Mouse (Mus musculus): ENCODE measurements around the gene Dut. TPM values are rescaled to one million over a fixed set of nuclear protein-coding genes. Genes with fewer than 3 reads are reported as not detected.
"Not testable (repeated sequence)": the region's sequence is repeated elsewhere in the genome, so short reads cannot be mapped to it uniquely, and the experiment has no call there.

Dut gene
- polyA plus RNA-seq, 1 experiment from 2014 or later, result 105 TPM

DNA sequence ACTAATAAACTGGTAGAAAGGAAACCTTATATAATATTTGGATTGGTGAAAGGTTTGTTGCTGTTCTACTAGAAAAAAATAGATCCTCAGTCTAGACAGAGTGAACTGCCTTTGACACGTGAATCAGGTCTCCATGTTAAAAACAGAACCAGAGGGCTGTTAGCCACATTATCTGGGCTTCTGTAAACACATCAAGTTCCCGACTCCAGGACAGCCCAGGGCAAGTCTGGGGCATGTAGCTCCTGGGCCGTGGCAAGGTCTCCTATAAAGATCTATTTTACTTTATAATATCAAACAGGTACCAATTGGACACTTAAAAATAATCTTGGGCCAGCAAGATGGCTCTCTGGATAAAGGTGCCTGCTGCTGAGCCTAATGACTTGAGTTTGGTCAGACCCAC, 8.9 kb downstream of the Dut start:
- Histone ChIP-seq H3K4me3 (replicated peaks) (no peak overlapping the region), H3K27me3 (no peaks in the 10 kb centered on the region), H3K9me3 (replicated peaks) (no peaks in the 10 kb centered on the region), H3K36me3 (peaks cover 56% of the 10 kb centered on the region), H3K4me1 (no peaks in the 10 kb centered on the region), H3K27ac (replicated peaks) (no peak overlapping the region), H3K4me2 (replicated peaks) (no peak overlapping the region), H3K9ac (no peak overlapping the region)
- ATAC-seq (ENCODE audit: insufficient number of reproducible peaks, low FRiP score, low TSS enrichment, low read depth), result no peak
- WGBS, result 72% methylated on average over 3 of the region's 3 CpGs

DNA sequence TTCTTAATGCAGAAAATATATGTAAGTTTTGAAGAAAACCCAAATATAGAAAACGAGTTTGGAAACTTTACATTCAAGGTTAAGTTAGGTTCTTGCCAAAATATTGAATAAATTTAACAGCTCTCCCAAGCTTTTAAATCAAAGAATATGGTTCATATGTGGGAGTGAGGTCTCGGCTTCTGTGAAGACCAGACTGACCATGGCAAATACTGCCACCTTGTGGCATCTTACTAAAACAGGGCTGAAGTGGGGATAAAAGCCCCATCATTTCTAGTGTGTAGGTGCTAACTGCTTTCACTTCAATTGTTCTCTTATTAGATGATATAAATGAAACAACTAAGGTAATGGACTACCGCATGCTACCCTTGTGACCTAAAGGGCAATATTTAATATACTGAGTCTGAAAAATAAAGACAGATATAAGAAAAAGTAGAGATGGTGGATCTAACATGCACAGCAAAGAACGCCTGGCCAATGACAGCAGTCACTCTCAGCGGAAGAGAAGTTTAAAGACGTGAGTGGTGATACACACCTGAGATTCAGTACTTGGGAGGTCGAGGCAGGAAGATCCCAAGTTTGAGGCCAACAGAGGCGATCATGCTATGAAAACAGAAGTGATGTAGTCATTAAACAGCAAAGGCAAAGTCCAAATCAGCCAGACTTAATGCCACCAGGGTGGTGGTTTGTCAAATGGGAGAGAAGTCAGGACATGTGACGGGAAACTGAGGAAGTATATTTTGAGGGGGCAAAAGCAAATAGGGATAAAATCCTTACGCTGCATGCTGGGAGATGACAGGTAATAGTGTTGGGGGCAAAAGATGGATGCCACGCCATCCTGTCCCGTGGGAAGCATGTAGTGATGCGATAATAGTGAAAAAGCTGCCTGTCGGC, 12.5 kb downstream of the Dut start:
- WGBS, result 82% methylated on average over 14 of the region's 14 CpGs
- Histone ChIP-seq H3K27me3 (no peaks in the 10 kb centered on the region), H3K9me3 (replicated peaks) (no peaks in the 10 kb centered on the region), H3K4me1 (0 out of 2 replicates have a peak, but pooled peaks cover 3% of the 10 kb centered on the region), H3K4me2 (replicated peaks) (no peak overlapping the region), H3K27ac (replicated peaks) (no peak overlapping the region), H3K36me3 (peaks cover 29% of the 10 kb centered on the region), H3K9ac (no peak overlapping the region), H3K4me3 (replicated peaks) (no peak overlapping the region)
- ATAC-seq (ENCODE audit: insufficient number of reproducible peaks, low FRiP score, low TSS enrichment, low read depth), result no peak

DNA sequence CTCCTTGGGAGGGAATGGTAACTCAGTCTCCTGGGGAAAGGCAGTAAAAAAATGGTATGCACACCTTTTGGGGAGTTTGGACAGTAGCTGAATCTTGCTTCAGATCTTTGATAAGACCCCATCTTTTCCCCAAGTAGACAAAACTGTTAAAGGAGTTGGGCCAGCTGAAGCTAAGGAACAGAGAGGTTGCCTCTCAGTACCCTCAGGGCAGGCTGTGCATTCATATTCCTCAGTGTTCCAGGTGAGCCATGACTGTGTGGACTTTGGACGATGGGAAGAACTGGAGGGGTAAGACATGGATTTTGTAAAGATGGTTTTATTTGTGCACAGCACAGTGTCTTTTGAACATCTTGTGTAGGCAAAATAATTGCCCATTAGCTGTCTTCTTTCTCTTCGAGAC, 13.3 kb downstream of the Dut start:
- Histone ChIP-seq H3K9me3 (replicated peaks) (no peaks in the 10 kb centered on the region), H3K4me2 (replicated peaks) (no peak overlapping the region), H3K36me3 (peaks cover 26% of the 10 kb centered on the region), H3K4me1 (0 out of 2 replicates have a peak, but pooled peaks cover 3% of the 10 kb centered on the region), H3K9ac (no peak overlapping the region), H3K27ac (replicated peaks) (no peak overlapping the region), H3K27me3 (no peaks in the 10 kb centered on the region), H3K4me3 (replicated peaks) (no peak overlapping the region)
- no peak for ATAC-seq (ENCODE audit: insufficient number of reproducible peaks, low FRiP score, low TSS enrichment, low read depth)
- WGBS, result 83% methylated on average over 2 of the region's 2 CpGs

DNA sequence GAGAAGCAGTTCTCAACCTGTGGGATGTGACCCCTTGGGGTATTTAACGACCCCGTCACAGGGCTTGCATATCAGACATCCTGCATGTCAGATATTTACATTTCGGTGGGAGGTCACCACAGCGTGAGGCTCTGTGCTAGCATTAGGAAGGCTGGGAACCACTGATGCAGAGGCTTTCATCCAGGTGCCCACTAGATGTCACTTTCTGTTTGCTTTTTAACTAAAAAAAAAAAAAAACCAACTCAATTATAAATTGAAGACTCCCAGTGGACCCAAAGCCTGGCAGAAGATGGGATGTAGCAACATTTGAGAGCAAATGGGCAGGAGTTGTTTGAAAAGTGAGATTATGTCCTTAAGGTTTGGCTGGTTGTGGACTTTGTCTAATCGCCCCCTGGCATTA, 16.1 kb downstream of the Dut start:
- Histone ChIP-seq H3K4me3 (replicated peaks) (no peak overlapping the region), H3K9me3 (replicated peaks) (no peaks in the 10 kb centered on the region), H3K4me2 (replicated peaks) (no peak overlapping the region), H3K4me1 (0 out of 2 replicates have a peak, but pooled peaks cover 3% of the 10 kb centered on the region), H3K36me3 (peaks cover 3% of the 10 kb centered on the region), H3K27me3 (no peaks in the 10 kb centered on the region), H3K27ac (replicated peaks) (no peak overlapping the region), H3K9ac (no peak overlapping the region)
- no peak for ATAC-seq (ENCODE audit: insufficient number of reproducible peaks, low FRiP score, low TSS enrichment, low read depth)
- 18% methylated on average over 5 of the region's 5 CpGs for WGBS

DNA sequence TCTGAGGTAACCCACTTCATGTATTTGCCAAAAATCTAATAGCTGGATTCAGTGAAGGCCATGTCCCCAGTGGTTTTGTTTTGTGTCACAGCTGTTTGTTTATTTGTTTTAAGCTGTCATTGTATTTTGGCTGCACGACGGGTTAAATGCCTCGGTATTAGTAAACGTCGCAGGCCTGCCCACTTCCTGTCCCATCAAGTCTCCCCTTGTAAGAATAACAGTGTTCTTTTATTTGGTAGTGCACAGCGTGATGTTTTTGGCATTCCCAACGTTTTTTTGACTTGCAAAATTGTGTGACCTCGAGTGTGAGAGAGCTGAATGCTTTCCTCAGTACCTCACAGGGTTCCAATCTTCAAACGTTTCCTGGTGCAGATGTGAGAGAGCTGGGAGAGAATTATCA, 16.8 kb downstream of the Dut start:
- WGBS, result 11% methylated on average over 9 of the region's 9 CpGs
- H3K4me2 ChIP-seq (replicated peaks), result no peak overlapping the region
- H3K27me3 ChIP-seq, result no peaks in the 10 kb centered on the region
- H3K4me3 ChIP-seq (replicated peaks), result no peak overlapping the region
- H3K27ac ChIP-seq (replicated peaks), result no peak overlapping the region
- H3K4me1 ChIP-seq, result 0 out of 2 replicates have a peak, but pooled peaks cover 3% of the 10 kb centered on the region
- no peak for ATAC-seq (ENCODE audit: insufficient number of reproducible peaks, low FRiP score, low TSS enrichment, low read depth)
- H3K9me3 ChIP-seq (replicated peaks), result no peaks in the 10 kb centered on the region
- no peaks in the 10 kb centered on the region for H3K36me3 ChIP-seq
- H3K9ac ChIP-seq, result no peak overlapping the region

DNA sequence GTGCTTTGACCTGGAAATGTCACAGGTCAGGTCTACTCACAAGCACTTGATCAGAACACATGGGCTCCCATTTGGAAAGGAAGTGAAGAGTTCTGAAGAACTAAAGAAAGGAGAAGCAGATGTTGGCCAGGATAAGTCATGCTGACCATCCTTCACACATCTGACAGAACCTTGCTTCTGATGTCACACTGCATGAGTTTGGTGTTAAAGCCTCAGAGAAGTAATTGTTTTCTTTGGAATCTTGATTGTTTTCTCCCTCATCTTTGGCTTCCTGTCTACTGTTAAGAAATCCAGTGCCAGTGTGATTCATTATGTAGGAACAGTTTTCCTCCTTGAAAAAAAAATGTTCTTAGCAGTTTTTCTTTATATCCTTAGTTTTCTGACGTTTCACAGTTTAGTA, 21.9 kb downstream of the Dut start:
- Histone ChIP-seq H3K4me2 (replicated peaks) (no peak overlapping the region), H3K9ac (no peak overlapping the region), H3K27ac (replicated peaks) (no peak overlapping the region), H3K9me3 (replicated peaks) (no peaks in the 10 kb centered on the region), H3K4me1 (no peaks in the 10 kb centered on the region), H3K27me3 (no peaks in the 10 kb centered on the region), H3K4me3 (replicated peaks) (no peak overlapping the region), H3K36me3 (no peaks in the 10 kb centered on the region)
- ATAC-seq (ENCODE audit: insufficient number of reproducible peaks, low FRiP score, low TSS enrichment, low read depth), result no peak
- WGBS, result 73% methylated on average over 1 of the region's 1 CpGs

DNA sequence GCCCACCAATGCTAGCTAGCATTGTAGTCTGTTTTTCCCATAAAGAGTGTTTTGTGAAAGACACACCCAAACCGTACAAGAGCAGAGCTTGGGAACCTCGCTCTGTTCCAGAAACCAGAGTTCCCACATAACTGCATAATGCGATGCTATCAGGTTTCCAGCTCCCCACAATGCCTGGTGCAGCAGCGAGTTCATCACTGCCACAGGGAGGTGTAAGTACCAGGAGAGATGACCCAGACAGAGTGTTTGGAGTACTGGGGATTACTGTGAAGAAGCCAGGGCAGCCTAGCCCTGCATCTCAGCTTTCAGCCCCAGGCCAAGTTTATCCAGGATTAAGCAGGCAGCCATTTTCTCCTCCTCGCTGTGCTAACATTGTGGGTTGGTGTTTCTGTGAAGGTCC, 28.6 kb downstream of the Dut start:
- no peak overlapping the region for H3K4me2 ChIP-seq (replicated peaks)
- H3K4me1 ChIP-seq, result no peaks in the 10 kb centered on the region

DNA sequence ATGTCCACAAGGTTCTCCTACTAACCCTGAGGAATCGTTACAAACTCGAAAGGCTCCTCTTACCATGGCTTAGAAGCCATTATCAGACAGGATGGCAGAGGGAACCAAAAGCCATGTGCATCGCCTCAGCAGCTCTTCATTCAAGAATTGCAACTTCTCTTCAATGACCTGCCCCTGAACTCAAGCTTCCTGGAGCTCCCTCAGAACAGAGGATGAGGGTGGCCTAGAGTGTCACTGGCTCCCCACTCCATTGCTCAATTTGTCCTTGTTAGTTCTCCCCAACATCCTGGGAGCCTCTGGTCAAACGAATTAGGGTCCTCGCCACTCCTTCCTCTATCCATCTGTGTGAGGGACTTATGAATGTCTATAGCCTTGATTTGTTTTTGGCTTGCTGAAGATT, 29.7 kb downstream of the Dut start:
- no peak for ATAC-seq (ENCODE audit: insufficient number of reproducible peaks, low FRiP score, low TSS enrichment, low read depth)
- WGBS, result 67% methylated on average over 5 of the region's 5 CpGs
- H3K9me3 ChIP-seq (replicated peaks), result no peaks in the 10 kb centered on the region
- no peaks in the 10 kb centered on the region for H3K4me1 ChIP-seq
- no peak overlapping the region for H3K4me3 ChIP-seq (replicated peaks)
- H3K36me3 ChIP-seq, result no peaks in the 10 kb centered on the region
- no peaks in the 10 kb centered on the region for H3K27me3 ChIP-seq
- H3K9ac ChIP-seq, result no peak overlapping the region
- no peak overlapping the region for H3K4me2 ChIP-seq (replicated peaks)
- no peak overlapping the region; the same call in 1 of the 2 replicates for H3K27ac ChIP-seq (replicated peaks)

More for the DNA sequence above, 28.6 kb downstream of the Dut start:
- H3K9me3 ChIP-seq (replicated peaks), result no peaks in the 10 kb centered on the region
- peak; percentile 90 for ATAC-seq (ENCODE audit: insufficient number of reproducible peaks, low FRiP score, low TSS enrichment, low read depth)
- H3K27ac ChIP-seq (replicated peaks), result peak overlapping the region; percentile 8; the same call in 1 of the 2 replicates
- no peaks in the 10 kb centered on the region for H3K36me3 ChIP-seq
- H3K9ac ChIP-seq, result no peak overlapping the region
- no peak overlapping the region for H3K4me3 ChIP-seq (replicated peaks)
- no peaks in the 10 kb centered on the region for H3K27me3 ChIP-seq
- 24% methylated on average over 5 of the region's 5 CpGs for WGBS

DNA sequence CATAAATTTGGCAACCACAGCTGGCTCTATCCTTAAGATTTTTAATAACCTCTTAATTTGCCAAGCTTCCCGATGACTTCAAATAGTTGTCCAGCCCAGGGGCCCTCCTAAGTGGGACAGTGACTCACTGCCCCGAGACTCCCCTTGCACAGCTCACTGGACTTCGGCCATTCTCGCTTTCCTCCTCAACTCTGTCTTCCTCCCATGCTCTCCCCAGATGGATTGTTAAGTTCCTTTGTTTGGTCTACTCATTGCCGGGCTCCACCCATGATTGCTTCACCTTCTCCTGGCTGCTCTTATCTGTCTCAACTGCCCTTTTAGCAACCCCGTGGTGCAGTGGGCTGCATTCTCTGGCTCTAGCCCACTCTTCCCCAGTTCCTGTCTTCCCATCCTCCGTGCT, 31.5 kb downstream of the Dut start:
- WGBS, result 70% methylated on average over 7 of the region's 7 CpGs
- Histone ChIP-seq H3K36me3 (no peaks in the 10 kb centered on the region), H3K27ac (replicated peaks) (no peak overlapping the region), H3K9me3 (replicated peaks) (no peaks in the 10 kb centered on the region), H3K4me1 (no peaks in the 10 kb centered on the region), H3K4me3 (replicated peaks) (no peak overlapping the region), H3K27me3 (no peaks in the 10 kb centered on the region), H3K9ac (no peak overlapping the region), H3K4me2 (replicated peaks) (no peak overlapping the region)
- ATAC-seq (ENCODE audit: insufficient number of reproducible peaks, low FRiP score, low TSS enrichment, low read depth), result no peak

DNA sequence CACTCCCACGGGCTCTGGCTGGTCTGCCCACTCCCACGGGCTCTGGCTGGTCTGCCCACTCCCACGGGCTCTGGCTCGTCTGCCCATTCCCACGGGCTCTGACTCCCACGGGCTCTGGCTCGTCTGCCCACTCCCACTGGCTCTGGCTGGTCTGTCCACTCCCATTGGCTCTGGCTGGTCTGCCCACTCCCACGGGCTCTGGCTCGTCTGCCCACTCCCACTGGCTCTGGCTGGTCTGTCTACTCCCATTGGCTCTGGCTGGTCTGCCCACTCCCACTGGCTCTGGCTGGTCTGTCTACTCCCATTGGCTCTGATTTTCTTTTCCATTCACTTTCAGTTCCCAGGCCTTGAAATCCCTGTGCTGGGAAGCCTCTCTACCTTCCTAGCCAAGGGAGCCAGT, 33.0 kb downstream of the Dut start:
- H3K9ac ChIP-seq; H3K9me3 ChIP-seq (replicated peaks); ATAC-seq (ENCODE audit: insufficient number of reproducible peaks, low FRiP score, low TSS enrichment, low read depth); H3K27ac ChIP-seq (replicated peaks); H3K4me3 ChIP-seq (replicated peaks); H3K4me2 ChIP-seq (replicated peaks); H3K27me3 ChIP-seq; H3K36me3 ChIP-seq; H3K4me1 ChIP-seq: not testable (repeated sequence)
- 82% methylated on average over 9 of the region's 9 CpGs for WGBS

DNA sequence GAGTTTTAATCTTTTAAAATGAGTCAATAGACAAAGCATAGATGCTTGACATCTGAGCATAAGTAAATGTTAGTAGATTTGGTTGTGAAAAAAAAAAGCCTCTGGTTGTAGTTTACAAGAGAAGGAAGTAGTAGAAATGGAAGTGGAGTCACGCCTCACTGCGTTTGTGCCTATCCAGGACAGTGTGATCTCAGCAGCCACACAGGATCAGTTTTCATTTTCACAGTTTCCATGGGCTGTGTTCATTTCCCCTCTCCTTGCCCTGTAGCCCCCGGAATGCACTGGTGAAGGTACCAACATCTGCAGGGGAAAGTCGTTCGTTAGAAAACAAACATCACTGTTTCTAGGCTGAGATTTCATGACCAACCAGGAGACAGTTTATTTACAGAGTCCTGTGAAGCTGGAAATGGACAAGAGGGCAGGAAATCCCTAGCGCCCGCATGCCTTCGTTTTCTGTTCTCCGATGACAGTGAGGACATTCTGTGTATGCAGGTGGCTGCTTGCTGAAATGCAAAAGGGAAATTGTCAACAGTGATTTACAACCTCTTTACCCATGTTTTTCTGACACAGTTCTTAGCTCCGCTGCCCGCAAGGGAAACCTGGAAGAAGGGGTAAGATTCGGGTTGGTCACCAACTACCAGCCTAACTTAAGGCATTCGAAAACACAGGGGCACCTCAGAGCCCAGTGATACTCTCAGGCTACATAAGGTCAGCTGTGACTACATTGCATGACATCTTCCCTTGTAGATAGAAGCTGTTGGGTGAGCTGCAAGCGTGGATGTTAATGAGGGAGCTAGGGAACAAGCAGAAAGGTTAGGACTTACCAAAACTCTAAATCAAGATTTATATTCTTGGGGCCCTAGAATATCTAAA, 35.6 kb downstream of the Dut start:
- no peaks in the 10 kb centered on the region for H3K27me3 ChIP-seq
- no peaks in the 10 kb centered on the region for H3K36me3 ChIP-seq
- H3K27ac ChIP-seq (replicated peaks), result no peak overlapping the region
- H3K4me1 ChIP-seq, result no peaks in the 10 kb centered on the region
- no peak overlapping the region for H3K9ac ChIP-seq
- WGBS, result 58% methylated on average over 14 of the region's 14 CpGs
- no peak overlapping the region for H3K4me2 ChIP-seq (replicated peaks)
- no peak for ATAC-seq (ENCODE audit: insufficient number of reproducible peaks, low FRiP score, low TSS enrichment, low read depth)
- H3K4me3 ChIP-seq (replicated peaks), result no peak overlapping the region
- H3K9me3 ChIP-seq (replicated peaks), result no peaks in the 10 kb centered on the region
